Mouse (Mus musculus) lung, postnatal 0 days (tissue): Measurements from ENCODE around the gene Zfp566. TPM values are rescaled to one million over a fixed set of nuclear protein-coding genes. Genes with fewer than 3 reads are reported as not detected.

Experiments used
- ATAC-seq: fragments of 200-750 bp; cut with Nextera tagmentation; 2 replicates; pipeline ENCODE4 v1.8.0; 2017; ENCODE audit warnings: moderate library complexity
- DNase-seq: peaks from one replicate; pipeline ENCODE4 v3.0.0-alpha.2; 2016; ENCODE audit warnings: low spot score
- H3K27ac ChIP-seq: fragments of 300-500 bp; sonication (generic); 2 replicates; pipeline ENCODE4 v1.5.1; 2014; ENCODE audit warnings: antibody characterized with exemption, mild to moderate bottlenecking, low read length, mixed read lengths
- H3K27me3 ChIP-seq: fragments of 300-500 bp; sonication (generic); replicated peaks from 2 replicates; pipeline ENCODE4 v1.6.1; 2014; ENCODE audit warnings: low read length, mixed read lengths; ENCODE audit not compliant: insufficient read depth
- H3K36me3 ChIP-seq: fragments of 300-500 bp; sonication (generic); 2 replicates; pipeline ENCODE4 v1.6.1; 2014; ENCODE audit warnings: low read length, mixed read lengths; ENCODE audit not compliant: insufficient read depth
- H3K4me1 ChIP-seq: fragments of 300-500 bp; sonication (generic); 2 replicates; pipeline ENCODE4 v1.6.1; 2014; ENCODE audit warnings: antibody characterized with exemption, low read depth, low read length, mixed read lengths; ENCODE audit not compliant: insufficient read depth
- H3K4me2 ChIP-seq: fragments of 300-500 bp; sonication (generic); replicated peaks from 2 replicates; pipeline ENCODE4 v1.6.1; 2014; ENCODE audit warnings: low read depth, mild to moderate bottlenecking, low read length, moderate library complexity, mixed read lengths
- H3K4me3 ChIP-seq: fragments of 300-500 bp; sonication (generic); 2 replicates; pipeline ENCODE4 v1.5.1; 2014; ENCODE audit warnings: low read depth, low read length
- H3K9ac ChIP-seq: fragments of 300-500 bp; sonication (generic); replicated peaks from 2 replicates; pipeline ENCODE4 v1.6.1; 2014; ENCODE audit warnings: low read depth, mild to moderate bottlenecking
- H3K9me3 ChIP-seq: fragments of 300-500 bp; sonication (generic); 2 replicates; pipeline ENCODE4 v1.6.1; 2016; ENCODE audit warnings: low read length, mixed read lengths
- CTCF ChIP-seq: IDR thresholded peaks from 2 replicates; pipeline ENCODE4 v1.5.1; 2016; ENCODE audit warnings: antibody characterized with exemption, mild to moderate bottlenecking
- EP300 ChIP-seq: IDR thresholded peaks from 2 replicates; pipeline ENCODE4 v1.6.1; 2016; ENCODE audit warnings: antibody characterized with exemption, mild to moderate bottlenecking, control low read depth
- WGBS: fragments of 180-500 bp; shearing (Covaris S2); extraction: QIAGEN DNeasy Blood & Tissue Kit; methylation state at CpG from one replicate; pipeline ENCODE4 v1.1.7; 2014; 5-methylcytosine and 5-hydroxymethylcytosine counted together
- microRNA-seq: library from miRNA; unstranded; fragments of <30 nt; microRNA quantifications from one replicate; pipeline ENCODE4, GENCODE M21; 2016
- polyA plus RNA-seq: library from polyadenylated mRNA; unstranded; fragments of >200 nt; fragmentation: Nextera tagmentation; extraction: Ambion mirVana; gene quantifications from 2 replicates; pipeline ENCODE4 v1.2.1, GENCODE M21; 2015

The Zfp566 gene
- polyA plus RNA-seq, 1 experiment from 2014 or later: 4.8 TPM

DNA sequence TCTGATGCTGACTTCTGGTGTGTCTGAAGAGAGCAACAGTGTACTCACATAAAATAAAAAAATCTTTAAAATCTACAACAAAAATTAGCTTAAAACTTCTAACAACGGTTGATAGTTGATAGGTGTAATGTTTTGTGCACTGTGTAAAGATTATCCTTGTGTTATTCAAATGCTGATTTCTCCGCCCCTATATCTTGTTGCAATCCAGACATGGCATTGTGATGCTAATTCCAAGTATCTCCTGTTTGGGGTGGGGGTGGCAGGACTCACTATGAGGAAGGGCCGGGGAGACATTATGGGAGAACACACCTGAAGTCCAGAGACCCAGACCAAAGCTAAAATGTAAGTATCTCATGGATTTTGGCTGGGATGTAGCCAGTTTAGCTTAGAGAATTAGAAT lies 58.9 kb downstream of the Zfp566 start:
- no peak overlapping the region for H3K27ac ChIP-seq
- DNase-seq: no peak
- TF ChIP-seq CTCF (no peak), EP300 (no peak)
- ATAC-seq: no peak
- no peak overlapping the region for H3K9ac ChIP-seq
- 93% methylated on average over 3 of the region's 3 CpGs for WGBS
- no peaks in the 10 kb centered on the region for H3K9me3 ChIP-seq
- no peak overlapping the region for H3K4me3 ChIP-seq
- no peaks in the 10 kb centered on the region for H3K27me3 ChIP-seq
- H3K4me2 ChIP-seq: no peak overlapping the region
- peaks cover 7% of the 10 kb centered on the region; the same call in 1 of the 2 replicates for H3K36me3 ChIP-seq
- no peaks in the 10 kb centered on the region for H3K4me1 ChIP-seq

DNA sequence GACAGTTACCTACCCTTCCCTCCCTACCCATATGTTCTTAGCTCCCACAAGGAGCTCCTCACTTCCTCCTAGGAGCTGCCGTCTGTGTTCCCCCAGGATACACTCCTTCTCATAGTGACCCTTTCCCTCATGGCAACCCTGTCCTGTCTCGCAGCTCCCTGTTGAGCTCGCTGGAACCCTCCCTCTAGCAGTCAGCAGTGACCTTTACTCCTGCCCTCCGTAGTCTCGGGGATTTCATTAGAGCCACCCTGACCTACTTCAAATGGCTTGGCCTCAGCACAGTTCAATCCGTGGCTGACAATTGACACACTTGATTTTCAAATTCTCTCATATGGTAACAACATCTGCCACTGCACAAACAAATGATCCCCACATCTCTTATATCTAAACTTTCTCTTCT lies 59.6 kb downstream of the Zfp566 start:
- ATAC-seq (no peak), DNase-seq (no peak)
- no peak overlapping the region for H3K27ac ChIP-seq
- no peaks in the 10 kb centered on the region for H3K4me1 ChIP-seq
- no peaks in the 10 kb centered on the region for H3K27me3 ChIP-seq
- TF ChIP-seq EP300 (no peak), CTCF (no peak)
- WGBS: 25% methylated on average over 6 of the region's 6 CpGs
- no peak overlapping the region for H3K4me2 ChIP-seq
- H3K36me3 ChIP-seq: peaks cover 12% of the 10 kb centered on the region; the same call in 1 of the 2 replicates
- no peaks in the 10 kb centered on the region for H3K9me3 ChIP-seq
- no peak overlapping the region for H3K4me3 ChIP-seq
- H3K9ac ChIP-seq: no peak overlapping the region

DNA sequence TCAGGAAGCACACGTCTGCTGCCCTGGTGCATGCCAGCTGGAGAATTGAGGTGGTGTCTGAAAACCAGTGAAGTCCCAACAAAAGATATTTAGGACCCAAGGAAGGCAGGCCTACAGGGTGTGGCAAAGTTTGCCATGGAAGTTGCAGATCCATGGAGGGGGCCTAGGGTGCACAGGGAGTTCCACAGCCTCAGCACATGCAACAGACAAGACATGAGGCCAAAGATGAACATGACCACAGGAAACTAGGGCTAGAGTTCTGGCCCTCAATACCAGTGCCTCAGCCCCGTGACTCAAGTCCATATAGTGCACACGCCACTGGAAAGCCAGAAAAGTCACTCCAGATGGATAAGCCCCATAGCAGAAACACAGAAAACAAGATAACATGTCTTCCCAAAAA lies 61.8 kb downstream of the Zfp566 start:
- no peak for ATAC-seq
- Histone ChIP-seq H3K4me1 (no peaks in the 10 kb centered on the region), H3K4me2 (no peak overlapping the region), H3K9ac (no peak overlapping the region), H3K9me3 (no peaks in the 10 kb centered on the region), H3K27me3 (no peaks in the 10 kb centered on the region), H3K27ac (no peak overlapping the region), H3K36me3 (peaks cover 16% of the 10 kb centered on the region), H3K4me3 (no peak overlapping the region)
- TF ChIP-seq CTCF: no peak
- no peak for DNase-seq
- 83% methylated on average over 3 of the region's 3 CpGs for WGBS

Small RNA genes lying within 50 kb of the gene (microRNA-seq; reads per million reads assigned to microRNA genes)
- gene Gm23368: not detected

Other genes with a start within 250 kb of the Zfp566 start
- 1.3 and 1.9 TPM in 2 replicates for gene Zfp940, start 236.9 kb downstream of the Zfp566 start, polyA plus RNA-seq
- gene Zfp420, start 230.5 kb downstream of the Zfp566 start, polyA plus RNA-seq: 3.3 and 4.0 TPM in 2 replicates
- gene Zfp27, start 184.0 kb downstream of the Zfp566 start, polyA plus RNA-seq: 4.2 and 5.0 TPM in 2 replicates
- gene Zfp383, start 182.3 kb downstream of the Zfp566 start, polyA plus RNA-seq: 3.4 and 3.7 TPM in 2 replicates
- gene Zfp74, start 136.4 kb downstream of the Zfp566 start, polyA plus RNA-seq: 5.1 and 6.7 TPM in 2 replicates
- gene Zfp568, start 106.6 kb downstream of the Zfp566 start, polyA plus RNA-seq: 4.1 and 5.8 TPM in 2 replicates
- 2.3 and 2.4 TPM in 2 replicates for gene Zfp14, start 39.1 kb downstream of the Zfp566 start, polyA plus RNA-seq
- gene Zfp82, start 17.6 kb downstream of the Zfp566 start, polyA plus RNA-seq: 3.8 and 4.0 TPM in 2 replicates
- gene Gm26920, start 117 bp downstream of the Zfp566 start, polyA plus RNA-seq: 0.07 TPM in 1 of 2 replicates, not detected in the other
- 58.4 and 61.0 TPM in 2 replicates for gene Zfp260, start 4.2 kb upstream of the Zfp566 start, polyA plus RNA-seq
- 3.5 and 3.7 TPM in 2 replicates for gene Zfp382, start 31.4 kb upstream of the Zfp566 start, polyA plus RNA-seq
- 6.0 and 6.9 TPM in 2 replicates for gene Zfp146, start 79.2 kb upstream of the Zfp566 start, polyA plus RNA-seq
- 18.7 and 18.8 TPM in 2 replicates for gene Cox7a1, start 93.6 kb upstream of the Zfp566 start, polyA plus RNA-seq
- gene Capns1, start 108.3 kb upstream of the Zfp566 start, polyA plus RNA-seq: 118 and 120 TPM in 2 replicates
- 122 and 144 TPM in 2 replicates for gene Polr2i, start 141.4 kb upstream of the Zfp566 start, polyA plus RNA-seq
- gene Tbcb, start 141.7 kb upstream of the Zfp566 start, polyA plus RNA-seq: 142 and 143 TPM in 2 replicates
- gene Ovol3, start 145.2 kb upstream of the Zfp566 start, polyA plus RNA-seq: 0.27 TPM in 1 of 2 replicates, not detected in the other
- gene Thap8, start 189.6 kb upstream of the Zfp566 start, polyA plus RNA-seq: 0.37 and 0.81 TPM in 2 replicates
- gene Wdr62, start 189.9 kb upstream of the Zfp566 start, polyA plus RNA-seq: 2.5 and 2.7 TPM in 2 replicates
- 4.3 and 5.0 TPM in 2 replicates for gene Clip3, start 201.2 kb upstream of the Zfp566 start, polyA plus RNA-seq
- 60.6 and 78.2 TPM in 2 replicates for gene Alkbh6, start 218.2 kb upstream of the Zfp566 start, polyA plus RNA-seq
- 13.1 and 17.2 TPM in 2 replicates for gene Syne4, start 224.3 kb upstream of the Zfp566 start, polyA plus RNA-seq
- not detected in 2 replicates for gene E130208F15Rik, start 231.2 kb upstream of the Zfp566 start, polyA plus RNA-seq
- 17.6 and 20.0 TPM in 2 replicates for gene Sdhaf1, start 233.4 kb upstream of the Zfp566 start, polyA plus RNA-seq